Mouse (Mus musculus) CH12.LX (cell line): Measurements from ENCODE around the gene Trat1. TPM values are rescaled to one million over a fixed set of nuclear protein-coding genes. Genes with fewer than 3 reads are reported as not detected.

Experiments
- DNase-seq: peaks from one replicate; pipeline ENCODE4 v3.0.0-alpha.2; 2013; ENCODE audit errors: extremely low read depth
- H3K27ac ChIP-seq: 2 replicates; pipeline ENCODE4 v1.5.1; 2012; ENCODE audit warnings: low read depth, mild to moderate bottlenecking, control low read depth, moderate library complexity; ENCODE audit not compliant: insufficient read depth
- H3K27me3 ChIP-seq: replicated peaks from 2 replicates; pipeline ENCODE3; 2012; ENCODE audit warnings: inconsistent platforms
- H3K36me3 ChIP-seq, 2 experiments: replicated peaks in 1 of 2; 2 replicates each; pipeline versions ENCODE3 to v1.6.1; 2012; ENCODE audit warnings: inconsistent platforms in 1 of 2, low read length in 1 of 2, mild to moderate bottlenecking in 1 of 2, mixed read lengths in 1 of 2, moderate library complexity in 1 of 2; ENCODE audit not compliant: control insufficient read depth in 1 of 2, insufficient read depth in 1 of 2
- H3K4me1 ChIP-seq, 2 experiments: 2 replicates each; pipeline ENCODE4 v1.6.1; 2012; ENCODE audit warnings: inconsistent platforms in 1 of 2, moderate library complexity in 1 of 2; ENCODE audit not compliant: insufficient read depth in 2 of 2, control insufficient read depth in 1 of 2
- H3K4me2 ChIP-seq: 2 replicates; pipeline ENCODE4 v1.6.1; 2012; ENCODE audit warnings: low read depth, mild to moderate bottlenecking, control low read depth; ENCODE audit not compliant: poor library complexity, insufficient read depth, severe bottlenecking
- H3K4me3 ChIP-seq, 3 experiments: fragments of 150-350 bp in 1 of 3; sonication (generic) in 1 of 3; replicated peaks in 1 of 3; 2 replicates each; pipeline versions ENCODE3 to v1.5.1; 2011 to 2012; ENCODE audit warnings: low read depth in 2 of 3, low read length in 2 of 3, mild to moderate bottlenecking in 2 of 3, moderate library complexity in 2 of 3, control low read depth in 1 of 3, improper control_type of control experiment in 1 of 3, inconsistent platforms in 1 of 3, mixed read lengths in 1 of 3; ENCODE audit not compliant: poor library complexity in 1 of 3
- H3K79me2 ChIP-seq: replicated peaks from 2 replicates; pipeline ENCODE4 v1.6.1; 2012; ENCODE audit warnings: mild to moderate bottlenecking, moderate library complexity; ENCODE audit not compliant: control insufficient read depth, poor library complexity, insufficient read depth, severe bottlenecking; ENCODE audit errors: extremely low read depth
- H3K9ac ChIP-seq: 2 replicates; pipeline ENCODE4 v1.6.1; 2012; ENCODE audit warnings: low read depth, mild to moderate bottlenecking, control low read depth, moderate library complexity; ENCODE audit not compliant: insufficient read depth
- H3K9me3 ChIP-seq: replicated peaks from 2 replicates; pipeline ENCODE3; 2012; ENCODE audit warnings: low read length, inconsistent platforms, mixed read lengths
- CHD1 ChIP-seq: IDR thresholded peaks from 2 replicates; pipeline ENCODE4 v1.6.1; 2012; ENCODE audit warnings: low read depth, low read length, improper control_type of control experiment, inconsistent platforms
- CTCF ChIP-seq, 2 experiments: IDR thresholded peaks in 1 of 2; conservative IDR thresholded peaks in 1 of 2; 2 replicates each; pipeline ENCODE4 v1.5.1; 2011 to 2012; ENCODE audit warnings: low read depth in 2 of 2, low read length in 2 of 2, improper control_type of control experiment in 1 of 2, inconsistent platforms in 1 of 2, mild to moderate bottlenecking in 1 of 2, moderate library complexity in 1 of 2
- E2F4 ChIP-seq: IDR thresholded peaks from 2 replicates; pipeline ENCODE4 v1.6.1; 2011; ENCODE audit warnings: low read depth, low read length, improper control_type of control experiment; ENCODE audit not compliant: insufficient replicate concordance
- ELF1 ChIP-seq: IDR thresholded peaks from 2 replicates; pipeline ENCODE4 v1.6.1; 2014; ENCODE audit warnings: low read depth, mild to moderate bottlenecking, inconsistent platforms, low read length, improper control_type of control experiment
- ETS1 ChIP-seq: conservative IDR thresholded peaks from 2 replicates; pipeline ENCODE4 v1.6.1; 2012; ENCODE audit warnings: low read depth, mild to moderate bottlenecking, inconsistent platforms, low read length, improper control_type of control experiment, moderate library complexity
- HCFC1 ChIP-seq: IDR thresholded peaks from 2 replicates; pipeline ENCODE4 v1.6.1; 2012; ENCODE audit warnings: low read depth, mild to moderate bottlenecking, inconsistent platforms, low read length, improper control_type of control experiment
- JUN ChIP-seq: IDR thresholded peaks from 2 replicates; pipeline ENCODE4 v1.6.1; 2011; ENCODE audit warnings: low read depth, mild to moderate bottlenecking, low read length, improper control_type of control experiment, moderate library complexity; ENCODE audit not compliant: insufficient read depth
- JUND ChIP-seq: conservative IDR thresholded peaks from 2 replicates; pipeline ENCODE4 v1.6.1; 2011; ENCODE audit warnings: low read depth, low read length, improper control_type of control experiment
- MAZ ChIP-seq: IDR thresholded peaks from 2 replicates; pipeline ENCODE4 v1.6.1; 2012; ENCODE audit warnings: low read depth, mild to moderate bottlenecking, inconsistent platforms, low read length, improper control_type of control experiment, moderate library complexity
- NELFE ChIP-seq: IDR thresholded peaks from 2 replicates; pipeline ENCODE4 v1.6.1; 2011; ENCODE audit warnings: low read depth, low read length, improper control_type of control experiment
- NRF1 ChIP-seq: IDR thresholded peaks from 2 replicates; pipeline ENCODE4 v1.6.1; 2014; ENCODE audit warnings: low read depth, mild to moderate bottlenecking, inconsistent platforms, low read length, improper control_type of control experiment, moderate library complexity
- PAX5 ChIP-seq: IDR thresholded peaks from 2 replicates; pipeline ENCODE4 v1.6.1; 2012; ENCODE audit warnings: low read length, inconsistent platforms, mixed read lengths
- POLR2A ChIP-seq: IDR thresholded peaks from 2 replicates; pipeline ENCODE4 v1.6.1; 2011; ENCODE audit warnings: low read depth, mild to moderate bottlenecking, improper control_type of control experiment, low read length
- POLR2AphosphoS2 ChIP-seq: IDR thresholded peaks from 2 replicates; pipeline ENCODE4 v1.6.1; 2011; ENCODE audit warnings: low read depth, low read length, improper control_type of control experiment
- SIN3A ChIP-seq: IDR thresholded peaks from 2 replicates; pipeline ENCODE4 v1.6.1; 2012; ENCODE audit warnings: low read length, improper control_type of control experiment, inconsistent platforms
- SMC3 ChIP-seq: IDR thresholded peaks from 2 replicates; pipeline ENCODE4 v1.6.1; 2011; ENCODE audit warnings: low read depth, low read length, improper control_type of control experiment
- TCF12 ChIP-seq: IDR thresholded peaks from 2 replicates; pipeline ENCODE4 v1.6.1; 2014; ENCODE audit warnings: low read depth, mild to moderate bottlenecking, inconsistent platforms, low read length, improper control_type of control experiment
- UBTF ChIP-seq: IDR thresholded peaks from 2 replicates; pipeline ENCODE4 v1.6.1; 2012; ENCODE audit warnings: low read depth, mild to moderate bottlenecking, inconsistent platforms, low read length, improper control_type of control experiment, moderate library complexity
- ZKSCAN1 ChIP-seq: IDR thresholded peaks from 2 replicates; pipeline ENCODE4 v1.6.1; 2012; ENCODE audit warnings: low read depth, inconsistent platforms, low read length, improper control_type of control experiment, borderline replicate concordance
- ZMIZ1 ChIP-seq: IDR thresholded peaks from 2 replicates; pipeline ENCODE4 v1.6.1; 2012; ENCODE audit warnings: low read depth, mild to moderate bottlenecking, inconsistent platforms, low read length, improper control_type of control experiment
- dilution Hi-C: fragments of 300-500 bp; cut with MboI; formaldehyde crosslinking; loops from 2 replicates; pipeline ENCODE4 v1.14.3; 2020; ENCODE audit warnings: low sequenced_read_pairs; ENCODE audit not compliant: extremely low pct_unique_long_range_greater_than_20kb, extremely low pct_ligation_motif_present
- in situ Hi-C: fragments of 300-500 bp; cut with MboI; formaldehyde crosslinking; loops from 3 replicates; pipeline ENCODE4 v1.14.3; 2019; ENCODE audit warnings: low sequenced_read_pairs, low pct_ligation_motif_present, low pct_unique_long_range_greater_than_20kb, mixed read lengths
- polyA plus RNA-seq: library from polyadenylated mRNA; unstranded; fragments of >175 nt; gene quantifications from 2 replicates; pipeline ENCODE4 v1.2.1, GENCODE M21; 2012; ENCODE audit warnings: low read depth; ENCODE audit not compliant: insufficient read length
- total RNA-seq, 2 experiments: library from RNA; depleted of rRNA; stranded (reverse); fragments of 300-350 nt in 1 of 2; fragments of >200 nt in 1 of 2; gene quantifications; 2 replicates each; pipeline ENCODE4 v1.2.3; 2012 to 2014

The Trat1 gene
- total and polyA plus RNA-seq, 3 experiments, result not detected

DNA sequence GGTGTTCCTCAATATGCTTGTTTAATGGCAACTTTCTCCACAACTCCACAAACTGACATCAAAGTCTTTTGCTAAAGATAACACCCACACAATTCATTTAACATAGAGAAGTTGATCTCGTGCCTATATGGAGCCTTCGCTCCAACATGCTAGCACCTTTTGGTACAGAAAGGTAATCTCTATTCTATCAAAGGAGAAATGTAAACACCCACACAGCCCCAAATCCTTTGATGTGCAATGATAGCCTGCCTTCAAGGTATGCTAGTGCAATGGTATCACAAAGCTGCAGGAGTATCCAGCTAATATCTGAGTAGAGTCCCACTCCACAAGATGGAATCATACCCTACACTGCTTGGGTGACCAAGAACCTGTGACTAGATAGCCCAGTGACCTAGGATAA is 26.4 kb downstream of the Trat1 start:
- Histone ChIP-seq H3K4me1 (no peaks in the 10 kb centered on the region), H3K27ac (no peak overlapping the region), H3K4me3 (no peak overlapping the region), H3K9me3 (peaks cover 15% of the 10 kb centered on the region), H3K4me2 (no peak overlapping the region), H3K36me3 (no peaks in the 10 kb centered on the region), H3K9ac (no peak overlapping the region), H3K79me2 (no peaks in the 10 kb centered on the region), H3K27me3 (no peaks in the 10 kb centered on the region)
- DNase-seq, result no peak
- TF ChIP-seq ELF1 (no peak), ZKSCAN1 (no peak), SIN3A (no peak), CTCF (conservative IDR thresholded peaks at IDR 0.05 in 1 of 2, IDR thresholded peaks at IDR 0.05 in 1 of 2; ENCODE audit: low read depth in 2 of 2, low read length in 2 of 2) (no peak), E2F4 (no peak), JUN (no peak), NRF1 (no peak), HCFC1 (no peak)
- in situ Hi-C loops, result no loop called here
- dilution Hi-C loops, result no loop called here

DNA sequence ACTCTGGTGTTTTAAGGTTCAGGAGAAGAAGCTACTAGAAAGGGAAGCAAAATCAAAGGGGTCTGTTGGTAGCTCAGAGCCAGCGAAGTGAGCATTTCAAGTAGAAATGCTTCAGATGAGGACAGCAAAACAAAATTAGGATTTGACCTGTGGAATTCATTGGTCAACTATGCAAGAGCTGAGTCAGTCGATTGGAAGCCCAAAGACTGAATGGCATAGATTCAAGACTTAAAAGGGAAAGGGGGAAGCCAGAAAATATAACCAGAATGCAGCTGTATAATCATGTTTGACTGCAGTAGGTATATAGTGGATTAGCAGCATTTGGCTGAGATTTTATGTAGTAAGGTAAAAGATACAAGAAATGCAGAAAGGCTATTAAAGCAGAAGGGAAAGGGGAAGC is 26.8 kb downstream of the Trat1 start:
- Histone ChIP-seq H3K79me2 (no peaks in the 10 kb centered on the region), H3K4me3 (no peak overlapping the region), H3K9me3 (peaks cover 17% of the 10 kb centered on the region), H3K9ac (no peak overlapping the region), H3K4me2 (no peak overlapping the region), H3K4me1 (no peaks in the 10 kb centered on the region), H3K27me3 (no peaks in the 10 kb centered on the region), H3K27ac (no peak overlapping the region), H3K36me3 (no peaks in the 10 kb centered on the region)
- in situ Hi-C loops, result no loop called here
- DNase-seq, result no peak
- dilution Hi-C loops, result no loop called here
- TF ChIP-seq SMC3 (no peak), ZKSCAN1 (no peak), POLR2AphosphoS2 (no peak), MAZ (no peak), UBTF (no peak), ETS1 (no peak), PAX5 (no peak), ZMIZ1 (no peak), POLR2A (no peak), JUND (no peak), CTCF (conservative IDR thresholded peaks at IDR 0.05 in 1 of 2, IDR thresholded peaks at IDR 0.05 in 1 of 2; ENCODE audit: low read depth in 2 of 2, low read length in 2 of 2) (no peak), CHD1 (no peak), NELFE (no peak), TCF12 (no peak)
